ENCODE assay signal across 20 mouse cellular contexts in genomic region chr15:79095483-79095882, GRCm38 (mm10). TPM values are rescaled to one million over a fixed set of nuclear protein-coding genes. Genes with fewer than 3 reads are reported as not detected.
A peak's percentile ranks its signal among the peaks of the same experiment; 100 is the strongest.
DNase-seq lines count a peak whose midpoint lies in the region; ATAC-seq and TF ChIP-seq lines count a peak whose summit lies in the region.
"Had no signal": no experiment of that assay in that cellular context is flagged by ENCODE, and none has a peak within 500 bp of the region (broad histone marks: within the 10 kb centered on the region; RNA-seq: fewer than 3 reads in every experiment).

No protein-coding gene starts in this region.

- intact Hi-C loops in gastrocnemius, adult 2 months (cut with DNase I): no loop called here
- intact Hi-C loops in gastrocnemius, postnatal 36 days (cut with DNase I): no loop called here

- H3K36me3 ChIP-seq in stomach, embryonic 16.5 days (ENCODE audit: control insufficient read depth, insufficient read depth, low read length): no peaks in the 10 kb centered on the region
- peaks cover 52% of the 10 kb centered on the region for H3K36me3 ChIP-seq in neural tube, embryonic 15.5 days

- no peak for TF ChIP-seq CTCF in gastrocnemius, adult 2 months (IDR thresholded peaks at IDR 0.05)
- TF ChIP-seq CTCF in layer of hippocampus, adult 2 months (conservative IDR thresholded peaks at IDR 0.05): no peak

- 82% methylated on average over 5 of the region's 5 CpGs for WGBS in stomach, embryonic 16.5 days
- WGBS in neural tube, embryonic 15.5 days: 90% methylated on average over 5 of the region's 5 CpGs

- H3K9me3 ChIP-seq in stomach, embryonic 16.5 days (replicated peaks; ENCODE audit: control insufficient read depth, low read length): no peaks in the 10 kb centered on the region
- H3K9me3 ChIP-seq in neural tube, embryonic 15.5 days (replicated peaks): no peaks in the 10 kb centered on the region
- H3K9me3 ChIP-seq: embryonic facial prominence, embryonic 10.5 days; embryonic facial prominence, embryonic 12.5 days; forebrain, embryonic 13.5 days; forebrain, embryonic 15.5 days had no signal

- DNase-seq in gastrocnemius, adult 2 months: no peak
- DNase-seq in gastrocnemius, postnatal 36 days: no peak
- peak in 1 of 2 experiments; percentile 47 for DNase-seq in layer of hippocampus, adult 2 months (ENCODE audit: low spot score in 2 of 2)
- DNase-seq in layer of hippocampus, postnatal 14 days (ENCODE audit: low spot score in 2 of 2): no peak
- peak; percentile 37 for DNase-seq in brain, adult 2 months (ENCODE audit: low read depth, low spot score)
- DNase-seq in urinary bladder, postnatal 4 days (ENCODE audit: low spot score in 2 of 2): no peak
- DNase-seq: adrenal gland, adult 2 months; adrenal gland, postnatal 10 days; adrenal gland, postnatal 25 days; cerebellum, adult 11-12 months; cerebellum, adult 2 months; cerebellum, adult 9-10 months; cerebellum, postnatal 10 days; cerebellum, postnatal 25 days had no signal

- H3K4me2 ChIP-seq in stomach, embryonic 16.5 days (ENCODE audit: low read depth, low read length): no peak overlapping the region
- no peak overlapping the region for H3K4me2 ChIP-seq in neural tube, embryonic 15.5 days
- H3K4me2 ChIP-seq: embryonic facial prominence, embryonic 12.5 days; forebrain, embryonic 13.5 days; forebrain, embryonic 15.5 days had no signal

- H3K4me1 ChIP-seq in stomach, embryonic 16.5 days (ENCODE audit: control insufficient read depth, insufficient read depth, low read length): peaks cover 29% of the 10 kb centered on the region
- peaks cover 12% of the 10 kb centered on the region for H3K4me1 ChIP-seq in neural tube, embryonic 15.5 days
- H3K4me1 ChIP-seq: forebrain, embryonic 15.5 days had no signal

- no peak overlapping the region for H3K4me3 ChIP-seq in gastrocnemius, adult 2 months
- H3K4me3 ChIP-seq in layer of hippocampus, adult 2 months: no peak overlapping the region
- no peak overlapping the region for H3K4me3 ChIP-seq in stomach, embryonic 16.5 days (replicated peaks; ENCODE audit: low read length)
- H3K4me3 ChIP-seq in neural tube, embryonic 15.5 days (replicated peaks): no peak overlapping the region
- H3K4me3 ChIP-seq: embryonic facial prominence, embryonic 10.5 days; embryonic facial prominence, embryonic 12.5 days; forebrain, embryonic 13.5 days; forebrain, embryonic 15.5 days had no signal

- no peak overlapping the region for H3K9ac ChIP-seq in stomach, embryonic 16.5 days (ENCODE audit: low read length)
- H3K9ac ChIP-seq in neural tube, embryonic 15.5 days (replicated peaks): no peak overlapping the region
- H3K9ac ChIP-seq: embryonic facial prominence, embryonic 12.5 days; forebrain, embryonic 13.5 days; forebrain, embryonic 15.5 days had no signal

- H3K27me3 ChIP-seq in stomach, embryonic 16.5 days (ENCODE audit: control insufficient read depth, insufficient read depth, low read length): no peaks in the 10 kb centered on the region
- H3K27me3 ChIP-seq in neural tube, embryonic 15.5 days (replicated peaks): no peaks in the 10 kb centered on the region
- H3K27me3 ChIP-seq: embryonic facial prominence, embryonic 12.5 days; forebrain, embryonic 13.5 days; forebrain, embryonic 15.5 days had no signal

- no peak for ATAC-seq in stomach, embryonic 16.5 days (ENCODE audit: insufficient read depth, low FRiP score)
- ATAC-seq in neural tube, embryonic 15.5 days (ENCODE audit: low FRiP score): no peak
- ATAC-seq: forebrain, embryonic 13.5 days; forebrain, embryonic 15.5 days had no signal

- H3K27ac ChIP-seq in gastrocnemius, adult 2 months: peak overlapping the region; percentile 83; the same call in 1 of the 2 replicates
- H3K27ac ChIP-seq in layer of hippocampus, adult 2 months: peak overlapping the region; percentile 91
- 0 out of 2 replicates have a peak overlapping the region, but pooled peaks have one; percentile 95 for H3K27ac ChIP-seq in stomach, embryonic 16.5 days (ENCODE audit: low read length)
- H3K27ac ChIP-seq in neural tube, embryonic 15.5 days (replicated peaks): no peak overlapping the region
- H3K27ac ChIP-seq: embryonic facial prominence, embryonic 10.5 days; embryonic facial prominence, embryonic 12.5 days; forebrain, embryonic 13.5 days; forebrain, embryonic 15.5 days had no signal

RNA-seq across cellular contexts. Expression of gene Micall1, which starts 13.2 kb away (rescaled TPM):
- 10 to 100 TPM; 11.2 to 14.5 TPM for total RNA-seq in gastrocnemius, adult 2 months (2021)
- 10 to 100 TPM; 11.8 to 13.5 TPM for total RNA-seq in gastrocnemius, postnatal 36 days (2021)
- 10 to 100 TPM; 31.4 to 35.3 TPM for total RNA-seq in layer of hippocampus, adult 2 months (2021)
- 10 to 100 TPM; 36.5 to 39.3 TPM for total RNA-seq in layer of hippocampus, postnatal 14 days (2021)
- polyA plus RNA-seq in stomach, embryonic 16.5 days (2015; fragmentation: Nextera tagmentation; extraction: Ambion mirVana): 10.4 and 11.2 TPM in 2 replicates
- polyA plus RNA-seq in neural tube, embryonic 15.5 days (2015; fragmentation: Nextera tagmentation; extraction: Ambion mirVana): 11.6 and 12.2 TPM in 2 replicates

RNA-seq across cellular contexts. Expression of gene Eif3l, which starts 20.5 kb away (rescaled TPM):
- 10 to 100 TPM; 53.6 to 54.0 TPM for total RNA-seq in gastrocnemius, adult 2 months (2021)
- 10 to 100 TPM; 46.6 to 52.6 TPM for total RNA-seq in gastrocnemius, postnatal 36 days (2021)
- 10 to 100 TPM; 68.9 to 69.5 TPM for total RNA-seq in layer of hippocampus, adult 2 months (2021)
- total RNA-seq in layer of hippocampus, postnatal 14 days (2021): 10 to 100 TPM; 82.2 to 83.1 TPM
- 208 and 211 TPM in 2 replicates for polyA plus RNA-seq in stomach, embryonic 16.5 days (2015; fragmentation: Nextera tagmentation; extraction: Ambion mirVana)
- polyA plus RNA-seq in neural tube, embryonic 15.5 days (2015; fragmentation: Nextera tagmentation; extraction: Ambion mirVana): 164 and 193 TPM in 2 replicates

RNA-seq across cellular contexts. Expression of gene Ankrd54, which starts 32.8 kb away (rescaled TPM):
- 1 to 10 TPM; 4.5 to 5.1 TPM for total RNA-seq in gastrocnemius, adult 2 months (2021)
- total RNA-seq in gastrocnemius, postnatal 36 days (2021): 1 to 10 TPM; 2.7 to 4.3 TPM
- 10 to 100 TPM; 17.4 to 19.5 TPM for total RNA-seq in layer of hippocampus, adult 2 months (2021)
- total RNA-seq in layer of hippocampus, postnatal 14 days (2021): 10 to 100 TPM; 18.9 to 19.0 TPM
- 35.7 and 35.8 TPM in 2 replicates for polyA plus RNA-seq in stomach, embryonic 16.5 days (2015; fragmentation: Nextera tagmentation; extraction: Ambion mirVana)
- 52.4 and 52.8 TPM in 2 replicates for polyA plus RNA-seq in neural tube, embryonic 15.5 days (2015; fragmentation: Nextera tagmentation; extraction: Ambion mirVana)

RNA-seq across cellular contexts. Expression of gene Polr2f, which starts 45.3 kb away (rescaled TPM):
- 10 to 100 TPM; 61.0 to 87.7 TPM for total RNA-seq in gastrocnemius, adult 2 months (2021)
- 10 to 100 TPM; 65.9 to 67.1 TPM for total RNA-seq in gastrocnemius, postnatal 36 days (2021)
- 100 to 1,000 TPM in 1 of 2 experiments, 10 to 100 TPM in 1; 97.9 to 103 TPM for total RNA-seq in layer of hippocampus, adult 2 months (2021)
- 100 to 1,000 TPM; 114 to 125 TPM for total RNA-seq in layer of hippocampus, postnatal 14 days (2021)
- polyA plus RNA-seq in stomach, embryonic 16.5 days (2015; fragmentation: Nextera tagmentation; extraction: Ambion mirVana): 281 and 302 TPM in 2 replicates
- 248 and 249 TPM in 2 replicates for polyA plus RNA-seq in neural tube, embryonic 15.5 days (2015; fragmentation: Nextera tagmentation; extraction: Ambion mirVana)

RNA-seq across cellular contexts. Expression of gene 1700088E04Rik, which starts 45.6 kb away (rescaled TPM):
- 1 to 10 TPM; 1.1 to 1.2 TPM for total RNA-seq in gastrocnemius, adult 2 months (2021)
- 1 to 10 TPM in 1 of 2 experiments, under 1 TPM in 1; 0.66 to 1.2 TPM for total RNA-seq in gastrocnemius, postnatal 36 days (2021)
- total RNA-seq in layer of hippocampus, adult 2 months (2021): 10 to 100 TPM in 1 of 2 experiments, 1 to 10 TPM in 1; 8.8 to 10.3 TPM
- 10 to 100 TPM; 12.4 to 13.5 TPM for total RNA-seq in layer of hippocampus, postnatal 14 days (2021)
- 6.9 and 7.3 TPM in 2 replicates for polyA plus RNA-seq in stomach, embryonic 16.5 days (2015; fragmentation: Nextera tagmentation; extraction: Ambion mirVana)
- polyA plus RNA-seq in neural tube, embryonic 15.5 days (2015; fragmentation: Nextera tagmentation; extraction: Ambion mirVana): 11.3 and 12.6 TPM in 2 replicates
